Mouse (Mus musculus) MEL (cell line): Measurements from ENCODE around the gene Paqr5.

Source experiments
- CTCF ChIP-seq, 3 experiments: IDR thresholded peaks in 2 of 3; conservative IDR thresholded peaks in 1 of 3; 2 replicates each; pipeline ENCODE4 v1.5.1; 2011 to 2012; ENCODE audit warnings: low read length in 3 of 3, low read depth in 2 of 3, mild to moderate bottlenecking in 2 of 3, improper control_type of control experiment in 1 of 3, inconsistent platforms in 1 of 3, mixed read lengths in 1 of 3, moderate library complexity in 1 of 3; ENCODE audit not compliant: control insufficient read depth in 1 of 3, insufficient read depth in 1 of 3, poor library complexity in 1 of 3, severe bottlenecking in 1 of 3
- EP300 ChIP-seq, 2 experiments: IDR thresholded peaks; 2 replicates each; pipeline ENCODE4 v1.6.1; 2011; ENCODE audit warnings: improper control_type of control experiment in 2 of 2, low read length in 2 of 2, low read depth in 1 of 2, mild to moderate bottlenecking in 1 of 2
- JUND ChIP-seq: IDR thresholded peaks from 2 replicates; pipeline ENCODE4 v1.6.1; 2011; ENCODE audit warnings: low read depth, mild to moderate bottlenecking, improper control_type of control experiment, low read length
- KAT2A ChIP-seq: conservative IDR thresholded peaks from 2 replicates; pipeline ENCODE4 v1.6.1; 2012; ENCODE audit warnings: low read depth, low read length, improper control_type of control experiment, inconsistent platforms
- MAZ ChIP-seq: IDR thresholded peaks from 2 replicates; pipeline ENCODE4 v1.6.1; 2012; ENCODE audit warnings: low read depth, mild to moderate bottlenecking, inconsistent platforms, low read length, improper control_type of control experiment
- POLR2A ChIP-seq, 2 experiments: IDR thresholded peaks; 2 replicates each; pipeline ENCODE4 v1.6.1; 2011 to 2012; ENCODE audit warnings: low read length in 2 of 2, mild to moderate bottlenecking in 2 of 2, control low read depth in 1 of 2, improper control_type of control experiment in 1 of 2, low read depth in 1 of 2, moderate library complexity in 1 of 2; ENCODE audit not compliant: control insufficient read depth in 1 of 2, insufficient read depth in 1 of 2, poor library complexity in 1 of 2
- POLR2AphosphoS2 ChIP-seq: IDR thresholded peaks from 2 replicates; pipeline ENCODE4 v1.6.1; 2011; ENCODE audit warnings: low read length, improper control_type of control experiment
- RAD21 ChIP-seq: IDR thresholded peaks from 2 replicates; pipeline ENCODE4 v1.6.1; 2011; ENCODE audit warnings: mild to moderate bottlenecking, low read depth, low read length, improper control_type of control experiment
- RCOR1 ChIP-seq: IDR thresholded peaks from 2 replicates; pipeline ENCODE4 v1.6.1; 2012; ENCODE audit warnings: low read depth, mild to moderate bottlenecking, inconsistent platforms, low read length, improper control_type of control experiment
- ZNF384 ChIP-seq: IDR thresholded peaks from 2 replicates; pipeline ENCODE4 v1.6.1; 2012; ENCODE audit warnings: low read depth, mild to moderate bottlenecking, inconsistent platforms, low read length, improper control_type of control experiment

- TF ChIP-seq CTCF (IDR thresholded peaks at IDR 0.05 in 2 of 3, conservative IDR thresholded peaks at IDR 0.05 in 1 of 3; ENCODE audit: control insufficient read depth in 1 of 3, insufficient read depth in 1 of 3, low read depth in 2 of 3, low read length in 3 of 3, poor library complexity in 1 of 3, severe bottlenecking in 1 of 3) (no peak), JUND (no peak), POLR2AphosphoS2 (no peak), RCOR1 (no peak), EP300 (IDR thresholded peaks at IDR 0.05; ENCODE audit: low read depth in 1 of 2, low read length in 2 of 2) (no peak), KAT2A (no peak), ZNF384 (no peak), POLR2A (IDR thresholded peaks at IDR 0.05; ENCODE audit: control insufficient read depth in 1 of 2, insufficient read depth in 1 of 2, low read depth in 1 of 2, low read length in 2 of 2, poor library complexity in 1 of 2) (no peak), MAZ (no peak), RAD21 (no peak)
Observed at GRCm38 (mm10) chr9:62049166-62049565, 22.5 kb upstream of the Paqr5 start.
